8 mouse cellular contexts compared by ENCODE assay signal in the genomic region with DNA sequence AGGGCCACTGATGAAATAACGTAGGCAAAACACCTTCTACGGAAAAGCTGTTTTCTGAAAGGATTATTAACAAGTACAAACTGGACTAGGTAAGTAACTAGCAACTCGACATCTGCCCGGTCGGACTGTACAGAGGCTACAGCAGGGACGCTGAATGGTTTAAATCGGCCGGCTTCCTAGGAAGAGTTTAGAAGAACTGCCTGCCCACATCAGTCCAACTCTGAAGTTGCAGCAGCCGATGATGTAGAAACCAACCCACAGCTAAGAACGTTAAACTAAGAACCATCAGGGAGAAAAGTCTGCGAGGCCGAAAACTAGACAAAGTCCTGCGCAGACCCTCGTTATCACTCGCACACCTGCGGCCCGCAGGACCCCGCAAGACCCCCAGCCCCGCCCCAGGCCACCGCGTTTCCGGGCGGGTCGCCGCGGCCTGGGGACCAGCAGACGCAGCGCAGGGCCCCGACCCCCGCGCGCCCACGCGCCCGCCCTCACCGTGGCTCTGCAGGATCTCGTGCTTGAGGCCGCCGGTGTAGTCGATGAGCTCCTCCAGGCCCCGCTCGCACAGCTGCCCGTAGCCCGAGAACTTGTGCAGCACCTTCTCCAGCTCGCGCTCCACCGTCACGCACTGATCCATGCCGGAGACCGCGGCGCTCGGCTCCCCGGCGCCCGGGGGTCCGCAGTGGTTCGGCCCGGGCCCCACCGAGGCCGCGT. TPM values are rescaled to one million over a fixed set of nuclear protein-coding genes. Genes with fewer than 3 reads are reported as not detected.
DNase-seq lines count a peak whose midpoint lies in the region; ATAC-seq and TF ChIP-seq lines count a peak whose summit lies in the region.

No protein-coding gene starts in this region.

- H3K27me3 ChIP-seq in ES-Bruce4 (ENCODE audit: control insufficient read depth, insufficient read depth, low read length, poor library complexity, severe bottlenecking), result no peaks in the 10 kb centered on the region
- H3K27me3 ChIP-seq in forebrain, embryonic 13.5 days, result no peaks in the 10 kb centered on the region
- no peaks in the 10 kb centered on the region for H3K27me3 ChIP-seq in hindbrain, embryonic 10.5 days (ENCODE audit: insufficient read depth, poor library complexity, severe bottlenecking)

- peaks cover 2% of the 10 kb centered on the region for H3K4me1 ChIP-seq in ES-Bruce4 (ENCODE audit: control insufficient read depth, insufficient read depth, low read length)
- peaks cover 2% of the 10 kb centered on the region; the same call in 1 of the 2 replicates for H3K4me1 ChIP-seq in bone marrow, adult 2 months (ENCODE audit: control insufficient read depth, insufficient read depth, low read length)
- peaks cover 40% of the 10 kb centered on the region for H3K4me1 ChIP-seq in forebrain, embryonic 13.5 days
- peaks cover 41% of the 10 kb centered on the region for H3K4me1 ChIP-seq in hindbrain, embryonic 10.5 days (replicated peaks)

- peak overlapping the region; percentile 82 for H3K4me2 ChIP-seq in forebrain, embryonic 13.5 days

- WGBS in bone marrow, adult 2 months, result under 1% methylated on average over 60 of the region's 62 CpGs
- WGBS in forebrain, embryonic 13.5 days, result under 1% methylated on average over 62 of the region's 62 CpGs
- WGBS in hindbrain, embryonic 10.5 days, result under 1% methylated on average over 62 of the region's 62 CpGs

- 0 out of 2 replicates have a peak overlapping the region, but pooled peaks have one; percentile 12 for H3K27ac ChIP-seq in ES-Bruce4 (ENCODE audit: insufficient read depth, low read length)
- peak overlapping the region; percentile 90 for H3K27ac ChIP-seq in bone marrow, adult 2 months (ENCODE audit: control insufficient read depth, insufficient read depth, low read depth, low read length, poor library complexity)
- peak overlapping the region; percentile 92 for H3K27ac ChIP-seq in forebrain, embryonic 13.5 days
- peak overlapping the region; percentile 96 for H3K27ac ChIP-seq in hindbrain, embryonic 10.5 days

- no peak for TF ChIP-seq EP300 in ES-Bruce4 (IDR thresholded peaks at IDR 0.05; ENCODE audit: insufficient read depth, low read depth, low read length)

- H3K4me3 ChIP-seq in ES-Bruce4 (ENCODE audit: low read depth, low read length), result peak overlapping the region; percentile 97
- H3K4me3 ChIP-seq in bone marrow, adult 2 months (replicated peaks; ENCODE audit: control insufficient read depth, low read depth, low read length), result peak overlapping the region; percentile 77
- H3K4me3 ChIP-seq in forebrain, embryonic 13.5 days, result peak overlapping the region; percentile 94
- peak overlapping the region; percentile 97 for H3K4me3 ChIP-seq in hindbrain, embryonic 10.5 days

- TF ChIP-seq POLR2A in ES-Bruce4 (IDR thresholded peaks at IDR 0.05; ENCODE audit: insufficient read depth, low read length), result no peak
- TF ChIP-seq POLR2A in bone marrow, adult 2 months (IDR thresholded peaks at IDR 0.05; ENCODE audit: borderline replicate concordance, control insufficient read depth, low read depth, low read length), result 0 out of 2 replicates have a peak, but pooled peaks have one; percentile 13

- no peak; the same call in 1 of the 2 replicates for ATAC-seq in forebrain, embryonic 13.5 days

- no peaks in the 10 kb centered on the region for H3K9me3 ChIP-seq in ES-Bruce4 (replicated peaks; ENCODE audit: control insufficient read depth, insufficient read depth, low read length, poor library complexity, severe bottlenecking)
- no peaks in the 10 kb centered on the region for H3K9me3 ChIP-seq in forebrain, embryonic 13.5 days (replicated peaks)
- no peaks in the 10 kb centered on the region for H3K9me3 ChIP-seq in hindbrain, embryonic 10.5 days

- TF ChIP-seq CTCF in ES-Bruce4 (IDR thresholded peaks at IDR 0.05; ENCODE audit: low read depth, low read length), result no peak
- no peak for TF ChIP-seq CTCF in bone marrow, adult 2 months (IDR thresholded peaks at IDR 0.05; ENCODE audit: control insufficient read depth, insufficient read depth, low read length)

- H3K36me3 ChIP-seq in ES-Bruce4 (ENCODE audit: control insufficient read depth, insufficient read depth, low read length, poor library complexity, severe bottlenecking), result no peaks in the 10 kb centered on the region
- no peaks in the 10 kb centered on the region for H3K36me3 ChIP-seq in forebrain, embryonic 13.5 days (ENCODE audit: poor library complexity, severe bottlenecking)
- no peaks in the 10 kb centered on the region for H3K36me3 ChIP-seq in hindbrain, embryonic 10.5 days

- H3K9ac ChIP-seq in ES-Bruce4 (ENCODE audit: low read depth, poor library complexity, severe bottlenecking), result peak overlapping the region; percentile 91
- peak overlapping the region; percentile 95 for H3K9ac ChIP-seq in forebrain, embryonic 13.5 days

- peak; percentile 72 for DNase-seq in hindbrain, embryonic 10.5 days (ENCODE audit: low spot score)
- peak; percentile 39 for DNase-seq in left cerebral cortex, adult 11 months (ENCODE audit: low spot score)
- peak; percentile 36 for DNase-seq in lung, postnatal 25 days (ENCODE audit: low spot score)
- DNase-seq in skeletal muscle tissue, adult 2 months (ENCODE audit: low read depth, low spot score), result peak; percentile 32
- no peak for DNase-seq in Muller cell, postnatal 12 days (ENCODE audit: inconsistent ontology term)

RNA-seq across cellular contexts. Expression of a gene that starts 0.8 kb away (rescaled TPM):
- 80.3 and 86.1 TPM in 2 replicates for polyA plus RNA-seq in ES-Bruce4 (2011; ENCODE audit: insufficient read depth, insufficient read length, low read depth, missing spikeins)
- polyA plus RNA-seq in bone marrow, adult 2 months (2011; ENCODE audit: insufficient read depth, insufficient read length, low replicate concordance, missing spikeins), result 21.4 and 22.6 TPM in 2 replicates
- 6.8 and 9.0 TPM in 2 replicates for polyA plus RNA-seq in forebrain, embryonic 13.5 days (2015; fragmentation: Nextera tagmentation; extraction: Ambion mirVana)
- polyA plus RNA-seq in hindbrain, embryonic 10.5 days (2016; fragmentation: Nextera tagmentation; extraction: Ambion mirVana), result 7.9 and 10.4 TPM in 2 replicates

RNA-seq across cellular contexts. Expression of a gene that starts 54.0 kb away (rescaled TPM):
- 9.5 and 9.7 TPM in 2 replicates for polyA plus RNA-seq in ES-Bruce4 (2011; ENCODE audit: insufficient read depth, insufficient read length, low read depth, missing spikeins)
- polyA plus RNA-seq in bone marrow, adult 2 months (2011; ENCODE audit: insufficient read depth, insufficient read length, low replicate concordance, missing spikeins), result 2.2 and 4.1 TPM in 2 replicates
- polyA plus RNA-seq in forebrain, embryonic 13.5 days (2015; fragmentation: Nextera tagmentation; extraction: Ambion mirVana), result 16.9 and 18.8 TPM in 2 replicates
- 10.6 and 12.3 TPM in 2 replicates for polyA plus RNA-seq in hindbrain, embryonic 10.5 days (2016; fragmentation: Nextera tagmentation; extraction: Ambion mirVana)

Comparison
In these comparisons a context has a peak if more than half of its experiments do, and no peak if none do; other contexts are left out.
1. H3K27ac ChIP-seq: peak in every context shown above with its lines; median percentile 96 in hindbrain, embryonic 10.5 days; 92 in forebrain, embryonic 13.5 days; 90 in bone marrow, adult 2 months; 12 in ES-Bruce4.